ENCODE assay signal across 28 mouse cellular contexts in genomic region chr4:119441836-119442235, GRCm38 (mm10). TPM values are rescaled to one million over a fixed set of nuclear protein-coding genes. Genes with fewer than 3 reads are reported as not detected.
DNase-seq lines count a peak whose midpoint lies in the region; ATAC-seq and TF ChIP-seq lines count a peak whose summit lies in the region.
"Had no signal": no experiment of that assay in that cellular context is flagged by ENCODE, and none has a peak within 500 bp of the region (broad histone marks: within the 10 kb centered on the region; RNA-seq: fewer than 3 reads in every experiment).

No protein-coding gene starts in this region.

- no peak overlapping the region for H3K4me2 ChIP-seq in liver, postnatal 0 days (ENCODE audit: low read depth, low read length)
- H3K4me2 ChIP-seq: embryonic facial prominence, embryonic 15.5 days; hindbrain, embryonic 15.5 days; limb, embryonic 12.5 days; midbrain, embryonic 13.5 days had no signal

- no peak overlapping the region for H3K27ac ChIP-seq in liver, postnatal 0 days (ENCODE audit: low read depth)
- 0 out of 2 replicates have a peak overlapping the region, but pooled peaks have one; percentile 30 for H3K27ac ChIP-seq in ES-Bruce4 (ENCODE audit: insufficient read depth, low read length)
- H3K27ac ChIP-seq: embryonic facial prominence, embryonic 15.5 days; hindbrain, embryonic 15.5 days; limb, embryonic 12.5 days; midbrain, embryonic 13.5 days had no signal

- WGBS in liver, postnatal 0 days (ENCODE audit: insufficient replicate concordance), result 84% methylated on average over 4 of the region's 4 CpGs

- H3K36me3 ChIP-seq in liver, postnatal 0 days (replicated peaks; ENCODE audit: insufficient read depth, low read length), result no peaks in the 10 kb centered on the region
- no peaks in the 10 kb centered on the region for H3K36me3 ChIP-seq in ES-Bruce4 (ENCODE audit: control insufficient read depth, insufficient read depth, low read length, poor library complexity, severe bottlenecking)
- H3K36me3 ChIP-seq: embryonic facial prominence, embryonic 15.5 days; forebrain, embryonic 10.5 days; hindbrain, embryonic 15.5 days; limb, embryonic 12.5 days; midbrain, embryonic 13.5 days had no signal

- no peaks in the 10 kb centered on the region for H3K4me1 ChIP-seq in liver, postnatal 0 days (ENCODE audit: insufficient read depth)
- peaks cover 4% of the 10 kb centered on the region for H3K4me1 ChIP-seq in ES-Bruce4 (ENCODE audit: control insufficient read depth, insufficient read depth, low read length)
- H3K4me1 ChIP-seq: embryonic facial prominence, embryonic 15.5 days; hindbrain, embryonic 15.5 days had no signal

- H3K4me3 ChIP-seq in liver, postnatal 0 days (ENCODE audit: low read depth, low read length), result no peak overlapping the region
- no peak overlapping the region for H3K4me3 ChIP-seq in ES-Bruce4 (ENCODE audit: low read depth, low read length)
- H3K4me3 ChIP-seq: embryonic facial prominence, embryonic 15.5 days; forebrain, embryonic 10.5 days; hindbrain, embryonic 15.5 days; limb, embryonic 12.5 days; midbrain, embryonic 13.5 days had no signal

- ATAC-seq in liver, postnatal 0 days, result no peak
- 0 out of 2 replicates have a peak, but pooled peaks have one; percentile 31 for ATAC-seq in megakaryocyte progenitor cell, adult 5-6 weeks (replicated peaks; ENCODE audit: poor library complexity)
- ATAC-seq: activated CD4-positive, CD25-positive, alpha-beta regulatory T cell, adult 4 months; forebrain, embryonic 16.5 days; lung, postnatal 0 days; midbrain, embryonic 13.5 days; Patski had no signal

- no peak for TF ChIP-seq CTCF in liver, postnatal 0 days (IDR thresholded peaks at IDR 0.05; ENCODE audit: low read depth)
- TF ChIP-seq CTCF in ES-Bruce4 (IDR thresholded peaks at IDR 0.05; ENCODE audit: low read depth, low read length), result no peak

- no peak for TF ChIP-seq POLR2A in ES-Bruce4 (IDR thresholded peaks at IDR 0.05; ENCODE audit: insufficient read depth, low read length)

- H3K27me3 ChIP-seq in liver, postnatal 0 days (ENCODE audit: insufficient read depth, low read length), result no peaks in the 10 kb centered on the region
- no peaks in the 10 kb centered on the region for H3K27me3 ChIP-seq in ES-Bruce4 (ENCODE audit: control insufficient read depth, insufficient read depth, low read length, poor library complexity, severe bottlenecking)
- H3K27me3 ChIP-seq: embryonic facial prominence, embryonic 15.5 days; hindbrain, embryonic 15.5 days; limb, embryonic 12.5 days; midbrain, embryonic 13.5 days; Patski had no signal

- DNase-seq in liver, result peak; percentile 36
- DNase-seq in liver, postnatal 0 days, result no peak
- DNase-seq in brain, adult 2 months (ENCODE audit: low read depth, low spot score), result peak; percentile 32
- no peak for DNase-seq in lung, postnatal 36 days
- DNase-seq in adrenal gland, adult 8-10 months, result no peak
- DNase-seq in thymus, postnatal 4 days, result no peak
- DNase-seq: B cell, adult 2 months; cerebellum, adult 9-10 months; kidney, adult 8-10 months; kidney, postnatal 14 days; layer of hippocampus, postnatal 36 days; thymus, postnatal 25 days had no signal

- H3K9ac ChIP-seq in liver, postnatal 0 days (replicated peaks), result no peak overlapping the region
- no peak overlapping the region for H3K9ac ChIP-seq in ES-Bruce4 (ENCODE audit: low read depth, poor library complexity, severe bottlenecking)
- H3K9ac ChIP-seq: embryonic facial prominence, embryonic 15.5 days; hindbrain, embryonic 15.5 days; limb, embryonic 12.5 days; midbrain, embryonic 13.5 days had no signal

- TF ChIP-seq EP300 in liver, postnatal 0 days (IDR thresholded peaks at IDR 0.05; ENCODE audit: low read depth), result no peak
- no peak for TF ChIP-seq EP300 in ES-Bruce4 (IDR thresholded peaks at IDR 0.05; ENCODE audit: insufficient read depth, low read depth, low read length)

- H3K9me3 ChIP-seq in liver, postnatal 0 days (ENCODE audit: low read length), result no peaks in the 10 kb centered on the region
- H3K9me3 ChIP-seq in ES-Bruce4 (replicated peaks; ENCODE audit: control insufficient read depth, insufficient read depth, low read length, poor library complexity, severe bottlenecking), result no peaks in the 10 kb centered on the region
- H3K9me3 ChIP-seq: embryonic facial prominence, embryonic 15.5 days; forebrain, embryonic 10.5 days; hindbrain, embryonic 15.5 days; midbrain, embryonic 13.5 days had no signal

RNA-seq across cellular contexts. Expression of gene Zmynd12, which starts 19.2 kb away (rescaled TPM):
- 1.3 TPM in 2 replicates for polyA plus RNA-seq in liver, postnatal 0 days (2015; fragmentation: Nextera tagmentation; extraction: Ambion mirVana)
- polyA plus RNA-seq in ES-Bruce4 (2011; ENCODE audit: insufficient read depth, insufficient read length, low read depth, missing spikeins), result 0.96 TPM in 1 of 2 replicates, not detected in the other
- total RNA-seq in megakaryocyte progenitor cell, adult 5-6 weeks (2015), result not detected in 2 replicates
- total RNA-seq in megakaryocyte progenitor cell, adult 5-6 weeks (2017), result not detected in 2 replicates
- 1 to 10 TPM; 3.7 to 9.4 (median 6.6) TPM for total RNA-seq in adrenal gland, adult 8-10 months (2022)
- total RNA-seq: gastrocnemius, postnatal 4 days; left cerebral cortex, postnatal 10 days; monocyte, adult 5-6 weeks; neutrophil, adult 5-6 weeks had no signal
- polyA plus RNA-seq: activated CD4-positive, CD25-positive, alpha-beta regulatory T cell, adult 4 months had no signal

RNA-seq across cellular contexts. Expression of gene Ppcs, which starts 19.6 kb away (rescaled TPM):
- polyA plus RNA-seq in liver, postnatal 0 days (2015; fragmentation: Nextera tagmentation; extraction: Ambion mirVana), result 33.0 and 37.0 TPM in 2 replicates
- 13.3 and 15.5 TPM in 2 replicates for polyA plus RNA-seq in ES-Bruce4 (2011; ENCODE audit: insufficient read depth, insufficient read length, low read depth, missing spikeins)
- 12.5 and 15.9 TPM in 2 replicates for total RNA-seq in megakaryocyte progenitor cell, adult 5-6 weeks (2015)
- 10.4 and 10.7 TPM in 2 replicates for total RNA-seq in megakaryocyte progenitor cell, adult 5-6 weeks (2017)
- 10 to 100 TPM; 47.3 to 58.1 (median 49.5) TPM for total RNA-seq in adrenal gland, adult 8-10 months (2022)

RNA-seq across cellular contexts. Expression of gene Ccdc30, which starts 26.5 kb away (rescaled TPM):
- polyA plus RNA-seq in liver, postnatal 0 days (2015; fragmentation: Nextera tagmentation; extraction: Ambion mirVana), result 2.4 and 2.9 TPM in 2 replicates
- 6.0 and 6.9 TPM in 2 replicates for polyA plus RNA-seq in ES-Bruce4 (2011; ENCODE audit: insufficient read depth, insufficient read length, low read depth, missing spikeins)
- 0.66 TPM in 1 of 2 replicates, not detected in the other for total RNA-seq in megakaryocyte progenitor cell, adult 5-6 weeks (2015)
- 0.14 and 1.0 TPM in 2 replicates for total RNA-seq in megakaryocyte progenitor cell, adult 5-6 weeks (2017)
- 10 to 100 TPM; 15.6 to 33.1 (median 20.5) TPM for total RNA-seq in adrenal gland, adult 8-10 months (2022)

RNA-seq across cellular contexts. Expression of gene Rimkla, which starts 50.6 kb away (rescaled TPM):
- not detected in 2 replicates for polyA plus RNA-seq in liver, postnatal 0 days (2015; fragmentation: Nextera tagmentation; extraction: Ambion mirVana)
- polyA plus RNA-seq in ES-Bruce4 (2011; ENCODE audit: insufficient read depth, insufficient read length, low read depth, missing spikeins), result 3.3 and 5.5 TPM in 2 replicates
- total RNA-seq in megakaryocyte progenitor cell, adult 5-6 weeks (2015), result not detected in 2 replicates
- total RNA-seq in megakaryocyte progenitor cell, adult 5-6 weeks (2017), result not detected in 2 replicates
- total RNA-seq in adrenal gland, adult 8-10 months (2022), result under 1 TPM; 0.29 to 0.59 (median 0.46) TPM
- total RNA-seq: hematopoietic stem cell, adult 5-6 weeks; monocyte, adult 5-6 weeks had no signal

Comparison
In these comparisons a context has a peak if more than half of its experiments do, and no peak if none do; other contexts are left out.
1. DNase-seq: peak in liver (single experiment) and brain, adult 2 months (single experiment); none in liver, postnatal 0 days (single experiment), lung, postnatal 36 days (single experiment), adrenal gland, adult 8-10 months (single experiment) and thymus, postnatal 4 days (single experiment).
2. RNA of gene Zmynd12, which starts 19.2 kb away (total RNA-seq): 3.7 to 9.4 TPM in adrenal gland, adult 8-10 months; not detected in megakaryocyte progenitor cell, adult 5-6 weeks; every median in the first group is over 4 times any median in the second.
3. RNA of gene Ccdc30, which starts 26.5 kb away (total RNA-seq): 15.6 to 33.1 TPM in adrenal gland, adult 8-10 months; 0.14 to 1.0 TPM in megakaryocyte progenitor cell, adult 5-6 weeks; every median in the first group is over 4 times any median in the second.